Mouse (Mus musculus) stomach, embryonic 14.5 days (tissue): ENCODE results near the gene Gm11236. TPM values are rescaled to one million over a fixed set of nuclear protein-coding genes. Genes with fewer than 3 reads are reported as not detected.

ENCODE experiments used
- polyA plus RNA-seq: library from polyadenylated mRNA; unstranded; fragments of >200 nt; fragmentation: Nextera tagmentation; extraction: Ambion mirVana; gene quantifications from 2 replicates; pipeline ENCODE4 v1.2.1, GENCODE M21; 2014

Gene Gm11236
- polyA plus RNA-seq, 1 experiment from 2014 or later, result not detected

Other genes with a start within 250 kb of the Gm11236 start
- gene Gm11487, start 233.0 kb upstream of the Gm11236 start, polyA plus RNA-seq, result not detected in 2 replicates
- gene Gm11238, start 30.2 kb upstream of the Gm11236 start, polyA plus RNA-seq, result not detected in 2 replicates
- gene Gm11237, start 15.1 kb upstream of the Gm11236 start, polyA plus RNA-seq, result not detected in 2 replicates
- not detected in 2 replicates for gene Gm11239, start 30.2 kb downstream of the Gm11236 start, polyA plus RNA-seq
- gene Gm428, start 45.4 kb downstream of the Gm11236 start, polyA plus RNA-seq, result not detected in 2 replicates
- 11.3 and 11.8 TPM in 2 replicates for gene Rasef, start 152.9 kb downstream of the Gm11236 start, polyA plus RNA-seq
- gene Gm11758, start 238.1 kb downstream of the Gm11236 start, polyA plus RNA-seq, result not detected in 2 replicates